Mouse (Mus musculus): ENCODE results near the gene Lysmd4.

- no peak for TF ChIP-seq CTCF (conservative IDR thresholded peaks at IDR 0.05; ENCODE audit: low read length)
- TF ChIP-seq POU5F1 (IDR thresholded peaks at IDR 0.05; ENCODE audit: borderline replicate concordance, low read length) = no peak
Measured at GRCm38 (mm10) chr7:67211971-67212370, 10.4 kb upstream of the Lysmd4 start.

Measured in E14TG2a.4 (cell line).